Mouse (Mus musculus) neural tube, embryonic 14.5 days (tissue): ENCODE measurements around the gene Ccl2. TPM values are rescaled to one million over a fixed set of nuclear protein-coding genes. Genes with fewer than 3 reads are reported as not detected.

Experiments
- ATAC-seq: fragments of 200-750 bp; cut with Nextera tagmentation; 2 replicates; pipeline ENCODE4 v1.8.0; 2017; ENCODE audit warnings: low read depth, mild to moderate bottlenecking, moderate TSS enrichment, moderate library complexity
- H3K27ac ChIP-seq: fragments of 300-500 bp; sonication (generic); 2 replicates; pipeline ENCODE4 v1.5.1; 2014; ENCODE audit warnings: low read depth, mild to moderate bottlenecking, control low read depth, low read length, moderate library complexity, mixed read lengths
- H3K27me3 ChIP-seq: fragments of 300-500 bp; sonication (generic); 2 replicates; pipeline ENCODE4 v1.6.1; 2014; ENCODE audit warnings: low read length; ENCODE audit not compliant: control insufficient read depth, insufficient read depth
- H3K36me3 ChIP-seq: fragments of 300-500 bp; sonication (generic); 2 replicates; pipeline ENCODE4 v1.6.1; 2014; ENCODE audit warnings: low read length, mixed read lengths; ENCODE audit not compliant: control insufficient read depth, insufficient read depth
- H3K4me1 ChIP-seq: fragments of 300-500 bp; sonication (generic); 2 replicates; pipeline ENCODE4 v1.6.1; 2014; ENCODE audit warnings: low read length; ENCODE audit not compliant: control insufficient read depth, insufficient read depth
- H3K4me2 ChIP-seq: fragments of 300-500 bp; sonication (generic); 2 replicates; pipeline ENCODE4 v1.6.1; 2014; ENCODE audit warnings: mild to moderate bottlenecking, low read depth, low read length, control low read depth
- H3K4me3 ChIP-seq: fragments of 300-500 bp; sonication (generic); 2 replicates; pipeline ENCODE4 v1.5.1; 2014; ENCODE audit warnings: low read depth, low read length, control low read depth, mixed read lengths
- H3K9ac ChIP-seq: fragments of 300-500 bp; sonication (generic); replicated peaks from 2 replicates; pipeline ENCODE4 v1.6.1; 2014; ENCODE audit warnings: low read depth, mild to moderate bottlenecking, control low read depth, low read length, mixed read lengths
- H3K9me3 ChIP-seq: fragments of 300-500 bp; sonication (generic); 2 replicates; pipeline ENCODE4 v1.6.1; 2016; ENCODE audit warnings: low read length; ENCODE audit not compliant: control insufficient read depth
- WGBS: fragments of 180-500 bp; shearing (Covaris S2); extraction: QIAGEN DNeasy Blood & Tissue Kit; methylation state at CpG from one replicate; pipeline ENCODE4 v1.1.7; 2014; 5-methylcytosine and 5-hydroxymethylcytosine counted together
- polyA plus RNA-seq: library from polyadenylated mRNA; unstranded; fragments of >200 nt; fragmentation: Nextera tagmentation; extraction: Ambion mirVana; gene quantifications from 2 replicates; pipeline ENCODE4 v1.2.1, GENCODE M21; 2014

The Ccl2 gene
- polyA plus RNA-seq, 1 experiment from 2014 or later: 0.52 TPM

- Histone ChIP-seq H3K4me1 (no peaks in the 10 kb centered on the region), H3K9ac (no peak overlapping the region), H3K36me3 (no peaks in the 10 kb centered on the region), H3K4me3 (no peak overlapping the region), H3K27me3 (no peaks in the 10 kb centered on the region), H3K9me3 (no peaks in the 10 kb centered on the region), H3K27ac (no peak overlapping the region), H3K4me2 (no peak overlapping the region)
- 64% methylated on average over 8 of the region's 8 CpGs for WGBS
- ATAC-seq: no peak
Observed at GRCm38 (mm10) chr11:82011411-82012193, 23.8 kb upstream of the Ccl2 start.

GRCm38 (mm10) chr11:82013756-82014155, 21.6 kb upstream of the Ccl2 start:
- Histone ChIP-seq H3K4me2 (no peak overlapping the region), H3K4me3 (no peak overlapping the region), H3K27ac (no peak overlapping the region), H3K36me3 (no peaks in the 10 kb centered on the region), H3K9me3 (no peaks in the 10 kb centered on the region), H3K27me3 (no peaks in the 10 kb centered on the region), H3K9ac (no peak overlapping the region), H3K4me1 (no peaks in the 10 kb centered on the region)
- no peak for ATAC-seq
- WGBS: 32% methylated on average over 1 of the region's 1 CpGs

- no peaks in the 10 kb centered on the region for H3K36me3 ChIP-seq
- H3K4me3 ChIP-seq: no peak overlapping the region
- no peaks in the 10 kb centered on the region for H3K4me1 ChIP-seq
- no peak overlapping the region for H3K4me2 ChIP-seq
- H3K27me3 ChIP-seq: no peaks in the 10 kb centered on the region
- ATAC-seq: no peak
- 73% methylated on average over 2 of the region's 2 CpGs for WGBS
- no peak overlapping the region for H3K9ac ChIP-seq
- H3K9me3 ChIP-seq: no peaks in the 10 kb centered on the region
- no peak overlapping the region for H3K27ac ChIP-seq
Observed at GRCm38 (mm10) chr11:82015066-82015465, 20.3 kb upstream of the Ccl2 start.

GRCm38 (mm10) chr11:82016181-82016780, 19.1 kb upstream of the Ccl2 start:
- Histone ChIP-seq H3K4me1 (no peaks in the 10 kb centered on the region), H3K36me3 (no peaks in the 10 kb centered on the region), H3K9me3 (no peaks in the 10 kb centered on the region), H3K4me2 (no peak overlapping the region), H3K9ac (no peak overlapping the region), H3K27ac (no peak overlapping the region), H3K4me3 (no peak overlapping the region), H3K27me3 (no peaks in the 10 kb centered on the region)
- ATAC-seq: no peak
- WGBS: 85% methylated on average over 3 of the region's 3 CpGs

GRCm38 (mm10) chr11:82019389-82019788, 16.0 kb upstream of the Ccl2 start:
- Histone ChIP-seq H3K9ac (no peak overlapping the region), H3K9me3 (no peaks in the 10 kb centered on the region), H3K4me3 (no peak overlapping the region), H3K27me3 (no peaks in the 10 kb centered on the region), H3K36me3 (no peaks in the 10 kb centered on the region), H3K4me2 (no peak overlapping the region), H3K4me1 (no peaks in the 10 kb centered on the region), H3K27ac (no peak overlapping the region)
- WGBS: 12% methylated on average over 2 of the region's 2 CpGs
- ATAC-seq: no peak

GRCm38 (mm10) chr11:82019793-82020192, 15.6 kb upstream of the Ccl2 start:
- H3K4me3 ChIP-seq: no peak overlapping the region
- no peak for ATAC-seq
- H3K4me2 ChIP-seq: no peak overlapping the region
- no peaks in the 10 kb centered on the region for H3K36me3 ChIP-seq
- no peaks in the 10 kb centered on the region for H3K4me1 ChIP-seq
- H3K9me3 ChIP-seq: no peaks in the 10 kb centered on the region
- H3K27me3 ChIP-seq: no peaks in the 10 kb centered on the region
- no peak overlapping the region for H3K27ac ChIP-seq
- H3K9ac ChIP-seq: no peak overlapping the region

- no peaks in the 10 kb centered on the region for H3K9me3 ChIP-seq
- ATAC-seq: no peak
- H3K36me3 ChIP-seq: no peaks in the 10 kb centered on the region
- no peak overlapping the region for H3K9ac ChIP-seq
- H3K27ac ChIP-seq: no peak overlapping the region
- 75% methylated on average over 3 of the region's 3 CpGs for WGBS
- H3K4me3 ChIP-seq: no peak overlapping the region
- H3K4me1 ChIP-seq: no peaks in the 10 kb centered on the region
- H3K27me3 ChIP-seq: no peaks in the 10 kb centered on the region
- no peak overlapping the region for H3K4me2 ChIP-seq
Observed at GRCm38 (mm10) chr11:82021406-82021805, 14.0 kb upstream of the Ccl2 start.

- no peaks in the 10 kb centered on the region for H3K36me3 ChIP-seq
- H3K27me3 ChIP-seq: no peaks in the 10 kb centered on the region
- no peaks in the 10 kb centered on the region for H3K9me3 ChIP-seq
- H3K9ac ChIP-seq: no peak overlapping the region
- H3K4me2 ChIP-seq: no peak overlapping the region
- no peaks in the 10 kb centered on the region for H3K4me1 ChIP-seq
- H3K4me3 ChIP-seq: no peak overlapping the region
- 97% methylated on average over 6 of the region's 6 CpGs for WGBS
- no peak for ATAC-seq
- no peak overlapping the region for H3K27ac ChIP-seq
Observed at GRCm38 (mm10) chr11:82022504-82023056, 12.8 kb upstream of the Ccl2 start.

- Histone ChIP-seq H3K9ac (no peak overlapping the region), H3K27me3 (no peaks in the 10 kb centered on the region), H3K36me3 (no peaks in the 10 kb centered on the region), H3K27ac (no peak overlapping the region), H3K4me3 (no peak overlapping the region), H3K9me3 (no peaks in the 10 kb centered on the region), H3K4me2 (no peak overlapping the region), H3K4me1 (no peaks in the 10 kb centered on the region)
- 87% methylated on average over 4 of the region's 4 CpGs for WGBS
- no peak for ATAC-seq
Observed at GRCm38 (mm10) chr11:82023769-82024168, 11.6 kb upstream of the Ccl2 start.
